Mouse (Mus musculus): Measurements from ENCODE around the gene Reln. TPM values are rescaled to one million over a fixed set of nuclear protein-coding genes. Genes with fewer than 3 reads are reported as not detected.
A peak's percentile ranks its signal among the peaks of the same experiment; 100 is the strongest.

Gene Reln
- polyA plus RNA-seq, 1 experiment from 2014 or later = 41.3 TPM

DNA sequence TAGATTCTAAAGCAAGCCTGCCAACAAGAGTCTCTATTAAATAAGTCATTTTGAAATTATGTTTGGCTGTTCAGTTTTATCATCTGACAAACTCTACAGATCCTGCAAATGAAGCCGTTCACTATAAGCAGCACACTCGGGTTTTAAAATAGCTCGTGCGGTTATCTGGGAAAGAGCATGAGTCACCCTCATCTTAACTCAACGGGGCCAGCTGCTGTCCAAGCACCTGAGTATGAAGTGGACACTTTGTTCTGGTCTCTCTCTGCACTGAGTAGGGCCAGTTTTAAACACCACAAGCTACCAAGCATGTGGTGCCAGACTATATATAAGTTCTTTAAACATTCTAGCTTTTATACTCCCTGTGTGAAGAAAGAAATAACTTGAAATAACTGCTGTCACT, 168.0 kb downstream of the Reln start:
- H3K4me2 ChIP-seq (ENCODE audit: low read length) = no peak overlapping the region
- H3K27ac ChIP-seq (ENCODE audit: low read depth, low read length) = no peak overlapping the region
- H3K36me3 ChIP-seq (ENCODE audit: control insufficient read depth, insufficient read depth, low read length) = no peaks in the 10 kb centered on the region
- 85% methylated on average over 5 of the region's 5 CpGs for WGBS
- no peaks in the 10 kb centered on the region for H3K9me3 ChIP-seq (ENCODE audit: control insufficient read depth, low read length)
- H3K4me3 ChIP-seq (ENCODE audit: low read length) = no peak overlapping the region
- no peak overlapping the region for H3K9ac ChIP-seq (ENCODE audit: low read depth, low read length)
- no peak for ATAC-seq
- H3K27me3 ChIP-seq (replicated peaks; ENCODE audit: control insufficient read depth, insufficient read depth, low read length) = no peaks in the 10 kb centered on the region
- no peaks in the 10 kb centered on the region for H3K4me1 ChIP-seq (ENCODE audit: control insufficient read depth, insufficient read depth, low read depth, low read length)

DNA sequence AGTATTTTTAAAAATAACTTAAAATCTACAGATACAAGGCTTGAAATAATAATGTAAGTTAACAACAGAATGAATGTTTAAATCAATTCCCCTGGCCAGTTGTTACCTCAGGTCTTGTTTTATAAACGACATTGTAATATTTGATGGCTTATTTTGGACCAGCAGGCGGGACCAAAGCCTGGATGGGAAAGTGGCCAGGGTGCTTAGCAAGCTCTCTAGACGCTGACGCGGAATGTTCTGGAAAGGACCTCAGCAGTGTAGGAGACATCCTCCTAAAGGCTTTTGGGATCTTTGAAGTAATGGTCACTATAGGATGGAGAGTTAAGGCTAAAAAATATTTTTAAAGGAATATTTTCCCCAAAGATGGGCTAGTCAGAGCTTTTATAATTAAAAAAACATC, 173.2 kb downstream of the Reln start:
- Histone ChIP-seq H3K36me3 (ENCODE audit: control insufficient read depth, insufficient read depth, low read length) (no peaks in the 10 kb centered on the region), H3K4me1 (ENCODE audit: control insufficient read depth, insufficient read depth, low read depth, low read length) (no peaks in the 10 kb centered on the region), H3K4me3 (ENCODE audit: low read length) (no peak overlapping the region), H3K9me3 (ENCODE audit: control insufficient read depth, low read length) (no peaks in the 10 kb centered on the region), H3K27me3 (replicated peaks; ENCODE audit: control insufficient read depth, insufficient read depth, low read length) (no peaks in the 10 kb centered on the region), H3K27ac (ENCODE audit: low read depth, low read length) (no peak overlapping the region), H3K9ac (ENCODE audit: low read depth, low read length) (no peak overlapping the region), H3K4me2 (ENCODE audit: low read length) (no peak overlapping the region)
- ATAC-seq = no peak
- 80% methylated on average over 5 of the region's 5 CpGs for WGBS

DNA sequence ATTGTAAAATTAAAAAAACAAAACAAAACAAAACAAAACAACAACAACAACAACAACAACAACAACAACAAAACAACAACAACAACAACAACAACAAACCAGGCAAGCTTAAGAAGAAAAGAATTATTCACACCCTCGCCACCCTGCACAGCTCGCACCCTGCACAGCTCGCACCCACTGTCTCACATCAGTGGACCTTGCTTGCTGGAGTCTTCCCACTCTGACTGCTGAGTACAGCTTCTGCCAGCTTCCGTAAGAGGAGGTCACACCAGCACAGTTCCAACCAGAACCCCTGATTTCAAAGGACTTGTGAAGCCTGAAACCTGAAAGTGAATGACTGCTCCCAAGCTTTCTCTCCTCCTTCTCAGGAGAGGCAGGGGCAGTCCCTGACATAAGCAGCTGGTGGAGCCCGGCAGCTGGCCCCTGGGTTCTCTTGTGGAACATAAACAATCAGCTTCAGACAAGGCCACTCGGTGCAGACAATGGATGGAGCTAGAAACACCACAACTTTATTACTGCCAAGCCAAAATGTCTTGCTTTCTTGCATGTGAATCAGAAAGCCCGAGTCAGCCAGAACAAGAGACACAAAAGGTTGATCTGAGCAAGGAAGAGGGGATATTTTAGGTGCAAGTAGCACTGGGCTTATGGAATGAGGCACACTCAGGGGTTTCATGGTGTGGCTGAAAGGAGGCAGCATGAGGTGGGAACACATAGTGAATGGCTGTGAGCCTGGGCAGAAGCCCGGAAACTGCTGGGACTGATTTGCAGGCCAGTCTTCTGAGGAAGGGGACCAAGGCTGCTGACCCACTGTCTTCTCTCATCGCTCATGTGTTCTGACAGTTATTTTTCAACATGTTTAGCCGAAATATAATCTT, 180.2 kb downstream of the Reln start:
- Histone ChIP-seq H3K27me3 (replicated peaks; ENCODE audit: control insufficient read depth, insufficient read depth, low read length) (no peaks in the 10 kb centered on the region), H3K9ac (ENCODE audit: low read depth, low read length) (no peak overlapping the region), H3K36me3 (ENCODE audit: control insufficient read depth, insufficient read depth, low read length) (no peaks in the 10 kb centered on the region), H3K9me3 (ENCODE audit: control insufficient read depth, low read length) (no peaks in the 10 kb centered on the region), H3K4me1 (ENCODE audit: control insufficient read depth, insufficient read depth, low read depth, low read length) (no peaks in the 10 kb centered on the region), H3K4me2 (ENCODE audit: low read length) (no peak overlapping the region), H3K27ac (ENCODE audit: low read depth, low read length) (peak overlapping the region; percentile 39; the same call in 1 of the 2 replicates), H3K4me3 (ENCODE audit: low read length) (no peak overlapping the region)
- 47% methylated on average over 10 of the region's 10 CpGs for WGBS
- ATAC-seq = peak; percentile 91

DNA sequence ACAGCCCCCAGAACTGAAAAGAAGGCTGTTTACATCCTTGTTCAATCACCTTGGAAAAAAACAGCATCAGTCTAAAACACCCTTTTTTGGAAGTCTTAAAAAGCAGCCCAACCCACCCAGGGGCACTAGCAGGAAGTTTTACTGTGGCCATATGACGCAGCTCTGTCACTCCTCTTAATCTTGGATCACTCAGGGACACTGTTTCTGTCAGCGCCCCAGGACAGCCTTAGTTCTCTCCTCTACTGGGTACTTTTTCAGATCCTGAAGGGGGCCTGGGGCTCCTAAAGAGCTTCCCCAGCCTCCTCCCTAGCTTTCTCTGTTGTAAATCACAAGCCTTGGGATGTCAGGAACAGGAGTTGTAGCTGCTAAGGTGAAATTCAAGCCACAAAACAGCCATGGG, 183.6 kb downstream of the Reln start:
- Histone ChIP-seq H3K9me3 (ENCODE audit: control insufficient read depth, low read length) (no peaks in the 10 kb centered on the region), H3K27ac (ENCODE audit: low read depth, low read length) (no peak overlapping the region), H3K36me3 (ENCODE audit: control insufficient read depth, insufficient read depth, low read length) (no peaks in the 10 kb centered on the region), H3K27me3 (replicated peaks; ENCODE audit: control insufficient read depth, insufficient read depth, low read length) (no peaks in the 10 kb centered on the region), H3K4me3 (ENCODE audit: low read length) (no peak overlapping the region), H3K4me2 (ENCODE audit: low read length) (no peak overlapping the region), H3K4me1 (ENCODE audit: control insufficient read depth, insufficient read depth, low read depth, low read length) (no peaks in the 10 kb centered on the region), H3K9ac (ENCODE audit: low read depth, low read length) (no peak overlapping the region)
- no peak for ATAC-seq
- WGBS = 36% methylated on average over 2 of the region's 2 CpGs

DNA sequence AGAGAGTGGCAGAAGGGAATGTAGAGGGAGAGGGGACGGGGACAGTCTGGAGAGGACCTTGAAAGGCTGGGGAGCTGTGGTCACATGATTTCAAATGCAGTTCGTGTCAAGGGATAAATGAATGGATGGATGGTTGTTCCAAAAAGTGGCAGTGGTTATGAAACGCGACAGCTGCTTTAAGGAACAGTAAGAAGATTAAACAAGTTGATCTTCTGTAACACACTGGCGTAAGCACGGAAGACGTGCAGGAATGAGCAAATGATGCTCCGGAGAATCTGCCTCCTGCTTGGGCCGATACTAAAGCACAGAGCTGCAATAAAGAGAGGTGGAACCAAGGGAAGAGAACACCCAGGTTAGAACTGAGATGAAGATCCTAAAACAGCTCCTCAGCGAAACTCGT, 185.7 kb downstream of the Reln start:
- H3K4me2 ChIP-seq (ENCODE audit: low read length) = no peak overlapping the region
- WGBS = 74% methylated on average over 11 of the region's 11 CpGs
- no peaks in the 10 kb centered on the region for H3K27me3 ChIP-seq (replicated peaks; ENCODE audit: control insufficient read depth, insufficient read depth, low read length)
- ATAC-seq = no peak
- H3K4me1 ChIP-seq (ENCODE audit: control insufficient read depth, insufficient read depth, low read depth, low read length) = 0 out of 2 replicates have a peak, but pooled peaks cover 2% of the 10 kb centered on the region
- H3K9me3 ChIP-seq (ENCODE audit: control insufficient read depth, low read length) = no peaks in the 10 kb centered on the region
- no peaks in the 10 kb centered on the region for H3K36me3 ChIP-seq (ENCODE audit: control insufficient read depth, insufficient read depth, low read length)
- no peak overlapping the region for H3K27ac ChIP-seq (ENCODE audit: low read depth, low read length)
- H3K4me3 ChIP-seq (ENCODE audit: low read length) = no peak overlapping the region
- H3K9ac ChIP-seq (ENCODE audit: low read depth, low read length) = no peak overlapping the region

DNA sequence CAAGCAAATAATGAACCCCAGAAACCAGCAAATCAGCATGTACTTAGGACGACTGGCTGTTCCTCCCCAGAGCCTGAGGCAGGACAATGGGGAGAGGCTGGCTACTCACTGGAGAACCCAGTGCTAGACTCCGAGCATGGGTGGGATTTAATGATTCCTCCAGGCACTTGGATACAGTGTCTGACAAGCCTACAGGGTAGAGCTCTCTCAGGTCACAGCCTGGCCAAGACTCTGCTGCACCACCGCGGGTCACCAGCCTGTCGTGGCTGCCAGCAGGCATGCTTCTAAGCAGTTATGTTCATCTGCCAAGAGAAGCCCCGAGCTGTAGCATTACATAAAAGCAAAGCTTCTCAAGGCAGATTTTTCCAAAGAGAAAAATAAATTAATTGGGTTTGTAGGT, 190.9 kb downstream of the Reln start:
- H3K27me3 ChIP-seq (replicated peaks; ENCODE audit: control insufficient read depth, insufficient read depth, low read length) = no peaks in the 10 kb centered on the region
- H3K36me3 ChIP-seq (ENCODE audit: control insufficient read depth, insufficient read depth, low read length) = no peaks in the 10 kb centered on the region
- peak; percentile 79; the same call in 1 of the 2 replicates for ATAC-seq
- no peaks in the 10 kb centered on the region for H3K9me3 ChIP-seq (ENCODE audit: control insufficient read depth, low read length)
- no peak overlapping the region for H3K9ac ChIP-seq (ENCODE audit: low read depth, low read length)
- H3K4me1 ChIP-seq (ENCODE audit: control insufficient read depth, insufficient read depth, low read depth, low read length) = 0 out of 2 replicates have a peak, but pooled peaks cover 2% of the 10 kb centered on the region
- no peak overlapping the region for H3K27ac ChIP-seq (ENCODE audit: low read depth, low read length)
- H3K4me3 ChIP-seq (ENCODE audit: low read length) = no peak overlapping the region
- no peak overlapping the region for H3K4me2 ChIP-seq (ENCODE audit: low read length)
- WGBS = 27% methylated on average over 6 of the region's 6 CpGs

DNA sequence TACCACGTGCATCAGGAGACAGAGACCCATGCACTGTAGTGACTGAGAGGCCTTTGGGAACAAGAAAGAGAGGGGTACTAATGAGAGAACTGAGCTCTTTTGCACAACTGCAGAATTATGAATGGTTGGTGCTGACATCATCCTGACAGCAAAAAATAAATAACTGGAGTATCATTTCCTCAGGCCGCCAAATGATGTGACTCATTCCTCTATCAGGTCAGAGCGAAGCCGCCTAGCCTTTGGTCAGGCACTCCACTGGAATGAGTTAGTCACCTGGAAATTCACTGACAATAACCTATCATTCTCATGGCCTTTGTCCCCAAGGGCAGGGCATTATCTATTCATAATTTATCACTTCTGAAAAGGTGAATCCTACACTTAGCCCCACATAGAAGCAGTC, 202.7 kb downstream of the Reln start:
- Histone ChIP-seq H3K4me1 (ENCODE audit: control insufficient read depth, insufficient read depth, low read depth, low read length) (no peaks in the 10 kb centered on the region), H3K4me3 (ENCODE audit: low read length) (no peak overlapping the region), H3K27ac (ENCODE audit: low read depth, low read length) (no peak overlapping the region), H3K27me3 (replicated peaks; ENCODE audit: control insufficient read depth, insufficient read depth, low read length) (no peaks in the 10 kb centered on the region), H3K9ac (ENCODE audit: low read depth, low read length) (no peak overlapping the region), H3K9me3 (ENCODE audit: control insufficient read depth, low read length) (no peaks in the 10 kb centered on the region; the same call in 1 of the 2 replicates), H3K36me3 (ENCODE audit: control insufficient read depth, insufficient read depth, low read length) (no peaks in the 10 kb centered on the region), H3K4me2 (ENCODE audit: low read length) (no peak overlapping the region)
- no peak for ATAC-seq
- 75% methylated on average over 4 of the region's 4 CpGs for WGBS

DNA sequence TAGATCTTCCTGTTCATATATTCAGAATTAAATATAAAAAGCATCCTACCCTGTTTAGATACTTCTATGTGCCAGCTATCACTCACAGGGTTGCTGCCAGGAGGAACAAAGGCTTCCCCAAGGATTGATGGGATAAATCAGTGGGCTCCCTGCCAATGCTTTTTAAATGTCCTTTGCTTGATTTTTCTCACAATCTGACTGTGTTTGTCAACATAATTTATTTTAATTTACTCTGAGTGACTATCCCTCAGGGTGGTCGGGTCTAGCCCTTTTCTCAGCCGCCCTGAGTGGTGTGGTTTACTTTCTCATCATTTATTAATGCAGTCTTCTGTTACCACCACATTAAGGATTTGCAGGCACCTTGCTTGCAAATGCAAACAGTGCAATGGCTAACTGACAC, 205.5 kb downstream of the Reln start:
- no peak overlapping the region for H3K27ac ChIP-seq (ENCODE audit: low read depth, low read length)
- no peak overlapping the region for H3K4me2 ChIP-seq (ENCODE audit: low read length)
- H3K27me3 ChIP-seq (replicated peaks; ENCODE audit: control insufficient read depth, insufficient read depth, low read length) = no peaks in the 10 kb centered on the region
- no peaks in the 10 kb centered on the region; the same call in 1 of the 2 replicates for H3K9me3 ChIP-seq (ENCODE audit: control insufficient read depth, low read length)
- no peak overlapping the region for H3K9ac ChIP-seq (ENCODE audit: low read depth, low read length)
- WGBS = 28% methylated on average over 2 of the region's 2 CpGs
- H3K36me3 ChIP-seq (ENCODE audit: control insufficient read depth, insufficient read depth, low read length) = no peaks in the 10 kb centered on the region
- H3K4me1 ChIP-seq (ENCODE audit: control insufficient read depth, insufficient read depth, low read depth, low read length) = no peaks in the 10 kb centered on the region
- H3K4me3 ChIP-seq (ENCODE audit: low read length) = no peak overlapping the region
- ATAC-seq = no peak

DNA sequence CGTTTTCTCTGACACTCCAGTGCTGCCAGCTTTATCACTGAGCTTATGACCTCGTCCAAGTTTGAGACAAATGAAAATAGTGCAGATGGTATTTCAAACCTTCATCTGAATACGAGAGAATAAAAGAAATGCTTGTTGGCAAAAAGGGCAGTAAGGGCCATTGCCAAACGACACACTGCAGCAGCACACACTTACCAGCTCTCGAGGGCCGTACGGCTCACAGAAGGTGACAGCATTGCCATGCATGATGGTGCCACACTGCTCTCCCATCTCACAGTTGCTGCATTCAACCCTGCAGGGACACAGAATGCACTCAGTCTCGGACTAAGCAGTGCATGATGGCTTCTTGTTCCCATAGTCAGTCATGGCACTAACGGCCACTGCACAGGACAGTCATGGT, 210.1 kb downstream of the Reln start:
- Histone ChIP-seq H3K36me3 (ENCODE audit: control insufficient read depth, insufficient read depth, low read length) (no peaks in the 10 kb centered on the region), H3K4me3 (ENCODE audit: low read length) (no peak overlapping the region), H3K27ac (ENCODE audit: low read depth, low read length) (no peak overlapping the region), H3K9ac (ENCODE audit: low read depth, low read length) (no peak overlapping the region), H3K4me1 (ENCODE audit: control insufficient read depth, insufficient read depth, low read depth, low read length) (no peaks in the 10 kb centered on the region), H3K9me3 (ENCODE audit: control insufficient read depth, low read length) (no peaks in the 10 kb centered on the region; the same call in 1 of the 2 replicates), H3K27me3 (replicated peaks; ENCODE audit: control insufficient read depth, insufficient read depth, low read length) (no peaks in the 10 kb centered on the region), H3K4me2 (ENCODE audit: low read length) (no peak overlapping the region)
- 62% methylated on average over 9 of the region's 9 CpGs for WGBS
- ATAC-seq = no peak
